Mouse (Mus musculus) heart, postnatal 10 days (tissue): ENCODE results near the gene Fam240a. TPM values are rescaled to one million over a fixed set of nuclear protein-coding genes. Genes with fewer than 3 reads are reported as not detected.

Experiments used
- DNase-seq, 2 experiments: peaks; one replicate each; pipeline ENCODE4 v3.0.0; 2021
- intact Hi-C: fragments of 180-260 bp; cut with DNase I; formaldehyde crosslinking; loops from one replicate; pipeline ENCODE4 v1.15.1; 2025
- total RNA-seq, 2 experiments: library from RNA; stranded (reverse); gene quantifications; 2 replicates each; pipeline ENCODE4 v1.2.3; 2021

Fam240a gene
- not detected for total RNA-seq

DNA sequence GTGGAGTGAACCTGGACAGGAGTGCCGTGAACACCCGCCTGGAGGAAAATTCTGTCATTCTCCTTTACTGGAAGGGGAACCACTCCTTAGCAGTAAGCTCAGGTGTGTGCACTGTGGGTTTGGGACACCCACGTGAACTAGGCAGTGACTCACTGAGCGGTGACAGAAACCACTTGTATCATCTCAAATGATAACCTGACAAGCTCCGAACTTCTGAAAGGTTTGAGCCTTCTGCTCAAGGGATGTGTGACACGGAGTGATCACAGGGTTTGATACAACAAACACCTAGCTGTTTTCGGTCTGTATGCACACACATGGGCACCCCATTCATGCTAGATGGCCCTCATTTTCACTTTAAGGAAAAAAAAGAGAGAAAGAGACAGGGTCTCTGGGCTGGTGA lies at the start of gene Fam240a:
Fam240a (minus strand) TSS at position 76 of the 400 bp plus-strand sequence.
- no peak for DNase-seq
- intact Hi-C loops: no loop called here

DNA sequence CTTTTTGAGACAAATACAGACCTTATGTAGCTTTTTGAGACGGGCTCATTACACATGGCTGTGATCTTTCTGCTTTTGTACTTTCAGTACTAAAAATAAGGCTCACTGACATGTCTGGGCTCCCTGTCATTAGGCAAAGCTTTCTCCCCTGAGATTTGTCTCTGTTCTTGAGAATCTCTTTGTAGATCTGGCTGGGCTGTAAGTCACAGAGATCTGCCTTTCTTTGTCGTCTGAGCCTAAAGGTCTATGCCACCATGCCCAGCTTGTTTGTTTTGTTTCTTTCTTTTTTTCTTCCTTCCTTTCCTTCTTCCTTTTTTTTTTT lies 49.2 kb upstream of the Fam240a start:
- no peak for DNase-seq
- intact Hi-C loops: no loop called here

GRCm38 (mm10) chr9:110965062-110965909 lies 48.6 kb upstream of the Fam240a start:
- DNase-seq: no peak
- intact Hi-C loops: no loop called here

- intact Hi-C loops: no loop called here
- peak in 1 of 2 experiments; percentile 52 for DNase-seq
Observed at GRCm38 (mm10) chr9:110963566-110964115, 47.0 kb upstream of the Fam240a start.

DNA sequence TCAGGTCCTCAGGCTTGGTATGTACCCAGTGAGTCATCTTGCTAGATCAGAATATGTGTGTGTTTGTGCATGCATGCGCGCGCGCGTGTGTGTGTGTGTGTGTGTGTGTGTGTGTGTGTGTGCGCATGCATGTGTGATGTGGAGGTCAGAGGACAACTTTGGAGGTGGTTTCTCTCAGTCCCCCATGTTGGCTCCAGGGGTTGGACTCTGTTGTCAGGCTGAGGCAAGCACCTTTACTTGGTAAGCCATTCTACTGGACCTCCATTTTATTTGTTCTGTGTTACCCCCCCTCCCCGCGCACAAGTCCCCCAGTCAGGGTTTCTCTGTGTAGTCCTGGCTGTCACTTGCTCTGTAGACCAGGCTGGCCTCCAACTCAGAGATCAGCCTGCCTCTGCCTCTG lies 44.7 kb upstream of the Fam240a start:
- intact Hi-C loops: no loop called here
- DNase-seq: no peak

GRCm38 (mm10) chr9:110960230-110961149 lies 43.8 kb upstream of the Fam240a start:
- no peak for DNase-seq
- intact Hi-C loops: no loop called here

GRCm38 (mm10) chr9:110959669-110960068 lies 43.0 kb upstream of the Fam240a start:
- intact Hi-C loops: no loop called here
- no peak for DNase-seq

DNA sequence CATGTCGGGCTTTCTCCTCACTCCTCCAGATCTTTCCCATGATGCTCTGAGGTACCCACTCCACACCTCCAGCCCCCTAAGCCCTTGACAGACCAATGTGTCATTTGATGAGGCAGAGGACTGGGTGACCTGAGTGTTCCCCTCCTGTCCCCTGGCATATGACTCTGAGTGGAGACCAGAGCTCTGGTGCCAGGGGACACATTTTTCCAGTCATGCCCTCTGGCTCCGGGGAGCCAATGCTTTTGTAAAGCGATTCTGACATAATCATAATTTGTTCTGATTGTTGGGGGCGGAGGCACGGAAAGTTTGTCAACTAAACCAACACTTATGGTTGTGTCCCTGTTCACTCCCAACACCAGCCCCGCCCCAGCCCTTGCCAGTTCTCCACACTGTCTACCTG lies 39.3 kb upstream of the Fam240a start:
- peak; percentile 69 to 72 for DNase-seq
- intact Hi-C loops: loop anchor here (2.0 kb wide), 2 partner anchors 33 to 77 kb away; partner anchors contain the start of gene Als2cl

GRCm38 (mm10) chr9:110954681-110955445 lies 38.2 kb upstream of the Fam240a start:
- intact Hi-C loops: loop anchor here (2.0 kb wide), 2 partner anchors 32 to 76 kb away; partner anchors contain the start of gene Als2cl
- DNase-seq: peak in 1 of 2 experiments; percentile 36

DNA sequence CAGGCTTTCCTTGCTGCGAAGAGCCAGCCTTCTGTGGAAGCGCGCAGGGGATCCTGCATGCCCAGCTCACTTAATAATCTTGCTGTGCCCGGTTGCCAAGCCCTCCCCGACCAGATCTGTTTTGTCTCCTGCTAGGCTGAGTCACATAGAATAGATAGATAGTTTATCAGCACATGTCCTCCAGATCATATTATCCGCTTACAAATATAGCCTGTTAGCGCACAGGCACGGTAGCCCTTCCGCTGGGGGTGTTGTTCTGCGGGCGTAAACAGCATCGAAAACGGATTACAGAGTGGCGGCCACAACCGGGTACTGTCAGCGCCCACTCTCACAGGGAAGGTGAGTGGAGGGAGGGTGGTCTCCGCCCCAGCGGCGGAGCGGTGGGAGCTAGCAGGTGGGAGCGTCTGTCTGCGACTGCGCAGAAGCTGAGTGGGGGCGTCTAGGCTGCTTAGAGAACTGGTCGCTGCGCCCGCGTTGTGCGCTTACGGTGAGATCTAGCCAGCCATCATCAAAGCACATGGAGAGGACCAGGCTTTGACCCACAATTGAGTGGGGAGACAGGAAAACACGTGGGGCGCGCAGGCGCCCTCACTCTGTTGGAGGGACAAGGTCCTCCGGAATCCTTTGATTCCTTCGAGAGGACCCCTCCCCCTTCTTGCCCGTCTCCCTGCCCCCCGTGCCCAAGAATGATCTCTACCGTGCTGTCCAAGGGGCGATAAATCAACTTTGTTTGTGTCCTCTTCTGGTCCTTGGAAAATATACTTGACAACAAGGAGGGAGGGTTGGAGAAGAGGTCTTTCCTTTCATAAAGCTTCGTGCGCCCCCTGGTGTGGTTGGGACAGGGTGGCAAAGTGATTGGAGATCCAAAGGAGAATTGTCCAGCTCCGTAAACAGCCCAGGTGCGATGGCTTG lies 37.1 kb upstream of the Fam240a start:
- intact Hi-C loops: loop anchor here (2.0 kb wide), 2 partner anchors 31 to 75 kb away; partner anchors contain the start of gene Als2cl
- peak; percentile 86 to 89 for DNase-seq

GRCm38 (mm10) chr9:110952931-110953549 lies 36.4 kb upstream of the Fam240a start:
- intact Hi-C loops: no loop called here
- DNase-seq: no peak

GRCm38 (mm10) chr9:110952398-110952797 lies 35.7 kb upstream of the Fam240a start:
- intact Hi-C loops: no loop called here
- DNase-seq: peak in 1 of 2 experiments; percentile 59

- intact Hi-C loops: no loop called here
- DNase-seq: no peak
Observed at GRCm38 (mm10) chr9:110951866-110952265, 35.2 kb upstream of the Fam240a start.

GRCm38 (mm10) chr9:110951397-110951796 lies 34.7 kb upstream of the Fam240a start, which contains the start of gene Lrrc2:
Gene Lrrc2, plus strand, starts transcription at chr9:110951545.
- DNase-seq: no peak
- intact Hi-C loops: no loop called here

DNA sequence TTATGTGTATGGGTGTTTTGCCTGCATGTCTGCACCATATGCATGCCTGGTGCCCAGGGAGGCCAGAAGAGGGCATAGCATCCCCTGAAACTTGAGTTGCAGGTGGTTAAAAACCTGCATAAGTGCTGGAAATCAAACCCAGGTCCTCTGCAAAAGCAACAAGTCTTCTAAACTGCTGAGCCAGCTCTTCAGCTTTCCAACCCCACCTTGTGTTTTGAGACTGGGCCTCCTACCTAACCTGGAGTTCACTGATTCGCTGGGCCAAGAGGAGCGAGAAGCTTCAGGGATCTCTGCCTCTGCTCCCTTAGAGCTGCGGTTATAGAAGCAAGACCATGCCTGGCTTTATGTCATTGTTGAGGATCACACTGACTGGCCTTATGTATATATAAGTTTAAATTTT lies 33.4 kb upstream of the Fam240a start:
- DNase-seq: no peak
- intact Hi-C loops: no loop called here

GRCm38 (mm10) chr9:110948813-110949310 lies 32.2 kb upstream of the Fam240a start:
- DNase-seq: no peak
- intact Hi-C loops: no loop called here

GRCm38 (mm10) chr9:110947900-110948299 lies 31.2 kb upstream of the Fam240a start:
- intact Hi-C loops: no loop called here

GRCm38 (mm10) chr9:110947261-110947661 lies 30.6 kb upstream of the Fam240a start:
- intact Hi-C loops: no loop called here
- no peak for DNase-seq

More at GRCm38 (mm10) chr9:110947900-110948299, 31.2 kb upstream of the Fam240a start:
- no peak for DNase-seq
